Mouse (Mus musculus) kidney, embryonic 15.5 days (tissue): ENCODE measurements around the gene Nup98. TPM values are rescaled to one million over a fixed set of nuclear protein-coding genes. Genes with fewer than 3 reads are reported as not detected.

Experiments used
- ATAC-seq: fragments of 200-750 bp; cut with Nextera tagmentation; replicated peaks from 2 replicates; pipeline ENCODE4 v1.8.0; 2017; ENCODE audit warnings: moderate TSS enrichment; ENCODE audit not compliant: low FRiP score
- H3K27ac ChIP-seq: fragments of 300-500 bp; sonication (generic); 2 replicates; pipeline ENCODE4 v1.5.1; 2015; ENCODE audit warnings: mild to moderate bottlenecking, inconsistent platforms
- H3K27me3 ChIP-seq: fragments of 300-500 bp; sonication (generic); 2 replicates; pipeline ENCODE4 v1.6.1; 2015; ENCODE audit warnings: inconsistent platforms
- H3K36me3 ChIP-seq: fragments of 300-500 bp; sonication (generic); 2 replicates; pipeline ENCODE4 v1.6.1; 2015; ENCODE audit warnings: inconsistent platforms
- H3K4me1 ChIP-seq: fragments of 300-500 bp; sonication (generic); 2 replicates; pipeline ENCODE4 v1.6.1; 2015; ENCODE audit warnings: inconsistent platforms
- H3K4me2 ChIP-seq: fragments of 300-500 bp; sonication (generic); 2 replicates; pipeline ENCODE4 v1.6.1; 2015; ENCODE audit warnings: moderate library complexity, mild to moderate bottlenecking, inconsistent platforms
- H3K4me3 ChIP-seq: fragments of 300-500 bp; sonication (generic); replicated peaks from 2 replicates; pipeline ENCODE4 v1.5.1; 2015; ENCODE audit warnings: mild to moderate bottlenecking, inconsistent platforms
- H3K9ac ChIP-seq: fragments of 300-500 bp; sonication (generic); 2 replicates; pipeline ENCODE4 v1.6.1; 2015; ENCODE audit warnings: mild to moderate bottlenecking, inconsistent platforms
- H3K9me3 ChIP-seq: fragments of 300-500 bp; sonication (generic); replicated peaks from 2 replicates; pipeline ENCODE4 v1.6.1; 2016; ENCODE audit warnings: inconsistent platforms
- WGBS: fragments of 180-500 bp; shearing (Covaris S2); methylation state at CpG from one replicate; pipeline ENCODE4 v1.1.7; 2015; ENCODE audit warnings: mixed read lengths; 5-methylcytosine and 5-hydroxymethylcytosine counted together
- polyA plus RNA-seq: library from polyadenylated mRNA; unstranded; fragments of >200 nt; fragmentation: Nextera tagmentation; extraction: Ambion mirVana; gene quantifications from 2 replicates; pipeline ENCODE4 v1.2.1, GENCODE M21; 2015

Gene Nup98
- polyA plus RNA-seq, 1 experiment from 2014 or later: 39.0 TPM

GRCm38 (mm10) chr7:102113151-102113729 is 96.7 kb downstream of the Nup98 start:
- no peak for ATAC-seq
- H3K4me3 ChIP-seq: no peak overlapping the region

GRCm38 (mm10) chr7:102109746-102110145 is 100.2 kb downstream of the Nup98 start:
- Histone ChIP-seq H3K36me3 (no peaks in the 10 kb centered on the region), H3K27ac (no peak overlapping the region), H3K4me1 (peaks cover 10% of the 10 kb centered on the region), H3K9me3 (no peaks in the 10 kb centered on the region), H3K4me3 (no peak overlapping the region), H3K9ac (no peak overlapping the region), H3K27me3 (no peaks in the 10 kb centered on the region), H3K4me2 (no peak overlapping the region)
- no peak for ATAC-seq
- WGBS: 89% methylated on average over 4 of the region's 4 CpGs

More at GRCm38 (mm10) chr7:102113151-102113729, 96.7 kb downstream of the Nup98 start:
- H3K9ac ChIP-seq: no peak overlapping the region
- H3K4me1 ChIP-seq: no peaks in the 10 kb centered on the region
- H3K4me2 ChIP-seq: no peak overlapping the region
- no peaks in the 10 kb centered on the region for H3K27me3 ChIP-seq
- 84% methylated on average over 45 of the region's 45 CpGs for WGBS
- H3K27ac ChIP-seq: no peak overlapping the region
- peaks cover 2% of the 10 kb centered on the region; the same call in 1 of the 2 replicates for H3K36me3 ChIP-seq
- H3K9me3 ChIP-seq: no peaks in the 10 kb centered on the region

- 67% methylated on average over 7 of the region's 7 CpGs for WGBS
- H3K4me3 ChIP-seq: no peak within 1 kb of the TSS
- H3K36me3 ChIP-seq: no peaks in the 10 kb centered on the region
- H3K9ac ChIP-seq: no peak within 1 kb of the TSS
- H3K4me2 ChIP-seq: no peak within 1 kb of the TSS
- H3K9me3 ChIP-seq: no peaks in the 10 kb centered on the region
- H3K27me3 ChIP-seq: no peaks in the 10 kb centered on the region
- no peak for ATAC-seq
- H3K4me1 ChIP-seq: peaks cover 10% of the 10 kb centered on the region
- no peak within 1 kb of the TSS for H3K27ac ChIP-seq
Observed at GRCm38 (mm10) chr7:102109171-102109570, 100.8 kb downstream of the Nup98 start, which contains the start of gene Art5. TSS of gene Art5 (minus strand) at chr7:102109489.

GRCm38 (mm10) chr7:102108206-102108605 is 101.8 kb downstream of the Nup98 start:
- H3K36me3 ChIP-seq: no peaks in the 10 kb centered on the region
- H3K9me3 ChIP-seq: no peaks in the 10 kb centered on the region
- 82% methylated on average over 1 of the region's 1 CpGs for WGBS
- H3K9ac ChIP-seq: no peak overlapping the region
- H3K4me3 ChIP-seq: no peak overlapping the region
- no peaks in the 10 kb centered on the region for H3K27me3 ChIP-seq
- H3K27ac ChIP-seq: no peak overlapping the region
- peaks cover 10% of the 10 kb centered on the region for H3K4me1 ChIP-seq
- ATAC-seq: no peak
- H3K4me2 ChIP-seq: no peak overlapping the region

- 24% methylated on average over 23 of the region's 23 CpGs for WGBS
- Histone ChIP-seq H3K27ac (no peak overlapping the region), H3K4me3 (peak overlapping the region; percentile 31), H3K27me3 (no peaks in the 10 kb centered on the region), H3K9me3 (no peaks in the 10 kb centered on the region), H3K9ac (peak overlapping the region; percentile 36), H3K4me2 (peak overlapping the region; percentile 67), H3K4me1 (peaks cover 10% of the 10 kb centered on the region), H3K36me3 (no peaks in the 10 kb centered on the region)
- peak; percentile 57 for ATAC-seq
Observed at GRCm38 (mm10) chr7:102106700-102107141, 103.3 kb downstream of the Nup98 start.

GRCm38 (mm10) chr7:102104126-102104525 is 105.8 kb downstream of the Nup98 start:
- no peak overlapping the region for H3K4me3 ChIP-seq
- no peak overlapping the region for H3K4me2 ChIP-seq
- H3K27ac ChIP-seq: no peak overlapping the region
- H3K4me1 ChIP-seq: peaks cover 34% of the 10 kb centered on the region
- H3K9me3 ChIP-seq: no peaks in the 10 kb centered on the region
- H3K9ac ChIP-seq: no peak overlapping the region
- H3K36me3 ChIP-seq: no peaks in the 10 kb centered on the region
- no peaks in the 10 kb centered on the region for H3K27me3 ChIP-seq
- 62% methylated on average over 5 of the region's 5 CpGs for WGBS
- ATAC-seq: no peak

- Histone ChIP-seq H3K4me1 (peaks cover 37% of the 10 kb centered on the region), H3K27ac (no peak overlapping the region), H3K27me3 (no peaks in the 10 kb centered on the region), H3K4me3 (no peak overlapping the region), H3K9ac (no peak overlapping the region), H3K4me2 (no peak overlapping the region), H3K9me3 (no peaks in the 10 kb centered on the region), H3K36me3 (no peaks in the 10 kb centered on the region)
- WGBS: 86% methylated on average over 2 of the region's 2 CpGs
- ATAC-seq: no peak
Observed at GRCm38 (mm10) chr7:102103555-102103954, 106.4 kb downstream of the Nup98 start.

- Histone ChIP-seq H3K27me3 (no peaks in the 10 kb centered on the region), H3K4me1 (peaks cover 37% of the 10 kb centered on the region), H3K9ac (no peak overlapping the region), H3K4me2 (no peak overlapping the region), H3K4me3 (no peak overlapping the region), H3K27ac (no peak overlapping the region), H3K9me3 (no peaks in the 10 kb centered on the region), H3K36me3 (no peaks in the 10 kb centered on the region)
- no peak for ATAC-seq
- 37% methylated on average over 6 of the region's 6 CpGs for WGBS
Observed at GRCm38 (mm10) chr7:102102696-102103095, 107.3 kb downstream of the Nup98 start.

GRCm38 (mm10) chr7:102102241-102102640 is 107.7 kb downstream of the Nup98 start:
- Histone ChIP-seq H3K9me3 (no peaks in the 10 kb centered on the region), H3K27ac (no peak overlapping the region), H3K4me1 (peaks cover 35% of the 10 kb centered on the region), H3K4me2 (no peak overlapping the region), H3K4me3 (no peak overlapping the region), H3K27me3 (no peaks in the 10 kb centered on the region), H3K36me3 (no peaks in the 10 kb centered on the region), H3K9ac (no peak overlapping the region)
- WGBS: 45% methylated on average over 8 of the region's 8 CpGs
- no peak for ATAC-seq

GRCm38 (mm10) chr7:102101487-102101886 is 108.5 kb downstream of the Nup98 start, which contains the start of gene Art1:
TSS of gene Art1 (plus strand) at chr7:102101743.
- Histone ChIP-seq H3K36me3 (no peaks in the 10 kb centered on the region), H3K4me1 (peaks cover 28% of the 10 kb centered on the region), H3K9ac (no peak within 1 kb of the TSS), H3K4me3 (no peak within 1 kb of the TSS), H3K27ac (peak within 1 kb of the TSS; percentile 78), H3K27me3 (no peaks in the 10 kb centered on the region), H3K4me2 (peak within 1 kb of the TSS; percentile 75), H3K9me3 (no peaks in the 10 kb centered on the region)
- 46% methylated on average over 5 of the region's 5 CpGs for WGBS
- no peak for ATAC-seq

- H3K4me1 ChIP-seq: peaks cover 27% of the 10 kb centered on the region
- ATAC-seq: no peak
- H3K9ac ChIP-seq: no peak overlapping the region
- H3K4me2 ChIP-seq: no peak overlapping the region; the same call in 1 of the 2 replicates
- whole genome bisulfite sequencing: 26% methylated on average over 5 of the region's 5 CpGs
- H3K9me3 ChIP-seq: no peaks in the 10 kb centered on the region
- H3K36me3 ChIP-seq: no peaks in the 10 kb centered on the region
- H3K27me3 ChIP-seq: no peaks in the 10 kb centered on the region
- H3K4me3 ChIP-seq: no peak overlapping the region
- H3K27ac ChIP-seq: peak overlapping the region; percentile 78; the same call in 1 of the 2 replicates
Observed at GRCm38 (mm10) chr7:102100868-102101267, 109.1 kb downstream of the Nup98 start.

- peak overlapping the region; percentile 78 for H3K27ac ChIP-seq
- no peaks in the 10 kb centered on the region for H3K36me3 ChIP-seq
- WGBS: 2% methylated on average over 30 of the region's 30 CpGs
- H3K27me3 ChIP-seq: no peaks in the 10 kb centered on the region
- H3K4me2 ChIP-seq: peak overlapping the region; percentile 75
- H3K9me3 ChIP-seq: no peaks in the 10 kb centered on the region
- H3K4me3 ChIP-seq: peak overlapping the region; percentile 39
- 0 out of 2 replicates have a peak overlapping the region, but pooled peaks have one; percentile 4 for H3K9ac ChIP-seq
- ATAC-seq: peak; percentile 80
- H3K4me1 ChIP-seq: peaks cover 28% of the 10 kb centered on the region
Observed at GRCm38 (mm10) chr7:102099760-102100661, 110.0 kb downstream of the Nup98 start.
